Mouse (Mus musculus): ENCODE results near the gene Immt. TPM values are rescaled to one million over a fixed set of nuclear protein-coding genes. Genes with fewer than 3 reads are reported as not detected.
"Not testable (repeated sequence)": the region's sequence is repeated elsewhere in the genome, so short reads cannot be mapped to it uniquely, and the experiment has no call there.

Immt gene
- polyA plus RNA-seq, 1 experiment from 2014 or later, result 161 TPM

DNA sequence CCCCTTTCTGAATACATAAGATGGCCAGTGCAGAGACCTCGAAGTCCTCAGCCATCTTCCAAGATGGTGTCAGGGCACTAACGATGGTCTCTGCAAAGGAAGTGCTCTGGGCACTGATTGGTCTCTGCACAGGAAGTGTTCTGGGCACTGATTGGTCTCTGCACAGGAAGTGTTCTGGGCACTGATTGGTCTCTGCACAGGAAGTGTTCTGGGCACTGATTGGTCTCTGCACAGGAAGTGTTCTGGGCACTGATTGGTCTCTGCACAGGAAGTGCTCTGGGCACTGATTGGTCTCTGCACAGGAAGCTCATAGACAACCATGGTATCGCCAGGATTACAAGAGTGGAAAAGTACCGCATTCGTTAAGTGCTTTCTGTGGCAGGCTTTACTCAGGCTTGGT, 94.1 kb downstream of the Immt start:
- not testable (repeated sequence) for H3K4me2 ChIP-seq (replicated peaks); H3K9ac ChIP-seq (replicated peaks); H3K9me3 ChIP-seq; H3K27me3 ChIP-seq; ATAC-seq; H3K4me3 ChIP-seq (replicated peaks); H3K4me1 ChIP-seq (replicated peaks); H3K27ac ChIP-seq
- H3K36me3 ChIP-seq, result peaks cover 75% of the 10 kb centered on the region
- 92% methylated on average over 5 of the region's 5 CpGs for WGBS

Other genes starting within 250 kb of the Immt start
- 61.5 and 71.9 TPM in 2 replicates for gene Kdm3a, start 198.3 kb upstream of the Immt start, polyA plus RNA-seq (2015; fragmentation: Nextera tagmentation; extraction: Ambion mirVana)
- 197 and 202 TPM in 2 replicates for gene Reep1, start 123.8 kb upstream of the Immt start, polyA plus RNA-seq (2015; fragmentation: Nextera tagmentation; extraction: Ambion mirVana)
- gene Mrpl35, start 4.4 kb upstream of the Immt start, polyA plus RNA-seq (2015; fragmentation: Nextera tagmentation; extraction: Ambion mirVana), result 42.3 and 47.5 TPM in 2 replicates
- gene Ptcd3, start 77.4 kb downstream of the Immt start, polyA plus RNA-seq (2015; fragmentation: Nextera tagmentation; extraction: Ambion mirVana), result 95.6 and 99.4 TPM in 2 replicates
- gene Polr1a, start 77.7 kb downstream of the Immt start, polyA plus RNA-seq (2015; fragmentation: Nextera tagmentation; extraction: Ambion mirVana), result 21.0 and 21.1 TPM in 2 replicates

Measured in midbrain, embryonic 13.5 days (tissue).